Comparison of ENCODE assay signal across 9 mouse cellular contexts in genomic region chr16:38306571-38307220, GRCm38 (mm10). TPM values are rescaled to one million over a fixed set of nuclear protein-coding genes. Genes with fewer than 3 reads are reported as not detected.
DNase-seq lines count a peak whose midpoint lies in the region; ATAC-seq lines count a peak whose summit lies in the region.
"Had no signal": no experiment of that assay in that cellular context is flagged by ENCODE, and none has a peak within 500 bp of the region (broad histone marks: within the 10 kb centered on the region; RNA-seq: fewer than 3 reads in every experiment).

No protein-coding gene starts in this region.

- H3K4me2 ChIP-seq in kidney, embryonic 15.5 days = no peak overlapping the region
- no peak overlapping the region for H3K4me2 ChIP-seq in neural tube, embryonic 13.5 days

- 0 out of 2 replicates have a peak, but pooled peaks have one; percentile 38 for ATAC-seq in kidney, embryonic 15.5 days (replicated peaks; ENCODE audit: low FRiP score)
- ATAC-seq in neural tube, embryonic 13.5 days (ENCODE audit: low read depth) = peak; percentile 42; the same call in 1 of the 2 replicates

- DNase-seq in adrenal gland, postnatal 14 days = peak; percentile 59
- DNase-seq in adrenal gland, adult 2 months = no peak
- peak; percentile 18 for DNase-seq in lung, postnatal 10 days
- no peak for DNase-seq in lung, postnatal 4 days
- DNase-seq in layer of hippocampus, adult 9-10 months (ENCODE audit: low spot score) = no peak
- DNase-seq in ovary, postnatal 14 days (ENCODE audit: low spot score) = no peak

- H3K36me3 ChIP-seq in kidney, embryonic 15.5 days = no peaks in the 10 kb centered on the region
- no peaks in the 10 kb centered on the region for H3K36me3 ChIP-seq in neural tube, embryonic 13.5 days

- H3K9ac ChIP-seq in kidney, embryonic 15.5 days = no peak overlapping the region
- H3K9ac ChIP-seq in neural tube, embryonic 13.5 days = no peak overlapping the region

- H3K27ac ChIP-seq in kidney, embryonic 15.5 days = no peak overlapping the region
- H3K27ac ChIP-seq in neural tube, embryonic 13.5 days (replicated peaks) = no peak overlapping the region; the same call in 1 of the 2 replicates

- H3K4me1 ChIP-seq in kidney, embryonic 15.5 days = peaks cover 23% of the 10 kb centered on the region
- H3K4me1 ChIP-seq in neural tube, embryonic 13.5 days (replicated peaks) = peaks cover 19% of the 10 kb centered on the region

- H3K4me3 ChIP-seq in kidney, embryonic 15.5 days (replicated peaks) = no peak overlapping the region
- no peak overlapping the region for H3K4me3 ChIP-seq in neural tube, embryonic 13.5 days

- 0 out of 2 replicates have a peak, but pooled peaks cover 3% of the 10 kb centered on the region for H3K27me3 ChIP-seq in kidney, embryonic 15.5 days
- no peaks in the 10 kb centered on the region for H3K27me3 ChIP-seq in neural tube, embryonic 13.5 days

- WGBS in kidney, embryonic 15.5 days = 52% methylated on average over 18 of the region's 18 CpGs
- 46% methylated on average over 18 of the region's 18 CpGs for WGBS in neural tube, embryonic 13.5 days

- H3K9me3 ChIP-seq in kidney, embryonic 15.5 days (replicated peaks) = no peaks in the 10 kb centered on the region
- no peaks in the 10 kb centered on the region for H3K9me3 ChIP-seq in neural tube, embryonic 13.5 days

RNA-seq across cellular contexts. Expression of gene Nr1i2, which starts 12.1 kb away (rescaled TPM):
- total RNA-seq in adrenal gland, postnatal 14 days (2021) = 0.79 and 5.3 TPM in 2 replicates
- total RNA-seq in adrenal gland, adult 2 months (2021) = under 1 TPM in 1 of 2 experiments, not detected in 1; 0.20 TPM
- polyA plus RNA-seq in adrenal gland, adult 2 months (2012; rRNA removed) = not detected in 2 replicates
- polyA plus RNA-seq in kidney, embryonic 15.5 days (2015; fragmentation: Nextera tagmentation; extraction: Ambion mirVana) = 0.35 and 0.49 TPM in 2 replicates
- polyA plus RNA-seq in neural tube, embryonic 13.5 days (2015; fragmentation: Nextera tagmentation; extraction: Ambion mirVana) = 0.07 TPM in 1 of 2 replicates, not detected in the other
- polyA plus RNA-seq: C2C12 had no signal

RNA-seq across cellular contexts. Expression of gene Maats1, which starts 35.2 kb away (rescaled TPM):
- 0.48 and 0.53 TPM in 2 replicates for total RNA-seq in adrenal gland, postnatal 14 days (2021)
- total RNA-seq in adrenal gland, adult 2 months (2021) = under 1 TPM; 0.37 to 0.97 TPM
- polyA plus RNA-seq in adrenal gland, adult 2 months (2012; rRNA removed) = 0.04 TPM in 1 of 2 replicates, not detected in the other
- 0.14 and 0.27 TPM in 2 replicates for polyA plus RNA-seq in kidney, embryonic 15.5 days (2015; fragmentation: Nextera tagmentation; extraction: Ambion mirVana)
- polyA plus RNA-seq in neural tube, embryonic 13.5 days (2015; fragmentation: Nextera tagmentation; extraction: Ambion mirVana) = 0.36 and 0.45 TPM in 2 replicates

RNA-seq across cellular contexts. Expression of gene Cox17, which starts 40.1 kb away (rescaled TPM):
- total RNA-seq in adrenal gland, postnatal 14 days (2021) = 474 and 521 TPM in 2 replicates
- total RNA-seq in adrenal gland, adult 2 months (2021) = 100 to 1,000 TPM; 223 to 312 TPM
- 34.7 and 43.0 TPM in 2 replicates for polyA plus RNA-seq in adrenal gland, adult 2 months (2012; rRNA removed)
- 167 and 189 TPM in 2 replicates for polyA plus RNA-seq in kidney, embryonic 15.5 days (2015; fragmentation: Nextera tagmentation; extraction: Ambion mirVana)
- polyA plus RNA-seq in neural tube, embryonic 13.5 days (2015; fragmentation: Nextera tagmentation; extraction: Ambion mirVana) = 92.1 and 104 TPM in 2 replicates

RNA-seq across cellular contexts. Expression of gene Gm21987, which starts 40.1 kb away (rescaled TPM):
- not detected in 2 replicates for total RNA-seq in adrenal gland, postnatal 14 days (2021)
- total RNA-seq in adrenal gland, adult 2 months (2021) = under 1 TPM in 1 of 2 experiments, not detected in 1; 0.93 TPM
- polyA plus RNA-seq in adrenal gland, adult 2 months (2012; rRNA removed) = 4.4 TPM in 1 of 2 replicates, not detected in the other
- not detected in 2 replicates for polyA plus RNA-seq in kidney, embryonic 15.5 days (2015; fragmentation: Nextera tagmentation; extraction: Ambion mirVana)
- not detected in 2 replicates for polyA plus RNA-seq in neural tube, embryonic 13.5 days (2015; fragmentation: Nextera tagmentation; extraction: Ambion mirVana)
- polyA plus RNA-seq: C2C12 had no signal

RNA-seq across cellular contexts. Expression of gene Popdc2, which starts 55.3 kb away (rescaled TPM):
- total RNA-seq in adrenal gland, postnatal 14 days (2021) = 4.7 and 4.9 TPM in 2 replicates
- total RNA-seq in adrenal gland, adult 2 months (2021) = 1 to 10 TPM; 1.4 to 3.6 TPM
- polyA plus RNA-seq in adrenal gland, adult 2 months (2012; rRNA removed) = 2.3 and 2.9 TPM in 2 replicates
- polyA plus RNA-seq in kidney, embryonic 15.5 days (2015; fragmentation: Nextera tagmentation; extraction: Ambion mirVana) = 1.1 and 5.7 TPM in 2 replicates
- 0.67 and 0.99 TPM in 2 replicates for polyA plus RNA-seq in neural tube, embryonic 13.5 days (2015; fragmentation: Nextera tagmentation; extraction: Ambion mirVana)

Comparison
In these comparisons a context has a peak if more than half of its experiments do, and no peak if none do; other contexts are left out.
1. DNase-seq: peak in adrenal gland, postnatal 14 days (single experiment) and lung, postnatal 10 days (single experiment); none in adrenal gland, adult 2 months (single experiment), lung, postnatal 4 days (0 of 2), layer of hippocampus, adult 9-10 months (single experiment) and ovary, postnatal 14 days (single experiment).